Mouse (Mus musculus) C2C12 (cell line): ENCODE results near the gene Cobl.

Experiments used
- CTCF ChIP-seq: IDR thresholded peaks from one replicate; pipeline ENCODE4 v1.5.1; 2011; ENCODE audit not compliant: control insufficient read depth, insufficient read depth, insufficient read length
- FOSL1 ChIP-seq: IDR thresholded peaks from one replicate; pipeline ENCODE4 v1.8.0; 2011; ENCODE audit warnings: mild to moderate bottlenecking, low read length; ENCODE audit not compliant: poor library complexity, insufficient read depth, severe bottlenecking
- MAX ChIP-seq: IDR thresholded peaks from one replicate; pipeline ENCODE4 v1.6.1; 2011; ENCODE audit warnings: mild to moderate bottlenecking, control low read depth
- MYOD1 ChIP-seq: IDR thresholded peaks from one replicate; pipeline ENCODE4 v1.6.1; 2011; ENCODE audit warnings: low read depth; ENCODE audit not compliant: control insufficient read depth, insufficient read length

GRCm38 (mm10) chr11:12394701-12395100 lies 70.1 kb downstream of the Cobl start:
- TF ChIP-seq MAX (no peak), CTCF (no peak), FOSL1 (no peak), MYOD1 (no peak)
